Mouse (Mus musculus) brown adipose tissue, adult 24 weeks (tissue): Measurements from ENCODE around the gene Uchl1. TPM values are rescaled to one million over a fixed set of nuclear protein-coding genes. Genes with fewer than 3 reads are reported as not detected.

ENCODE experiments used
- H3K27ac ChIP-seq: fragments of 200-500 bp; replicated peaks from 2 replicates; pipeline ENCODE4 v1.5.1; 2012; ENCODE audit warnings: low read depth, mild to moderate bottlenecking, low read length
- H3K4me1 ChIP-seq: fragments of 200-500 bp; 2 replicates; pipeline ENCODE4 v1.6.1; 2012; ENCODE audit warnings: low read length, mixed read lengths; ENCODE audit not compliant: control insufficient read depth, insufficient read depth, insufficient read length
- H3K4me3 ChIP-seq: fragments of 200-500 bp; 2 replicates; pipeline ENCODE4 v1.5.1; 2012; ENCODE audit warnings: low read depth, mild to moderate bottlenecking, low read length, moderate library complexity; ENCODE audit not compliant: insufficient read depth
- polyA plus RNA-seq: library from polyadenylated mRNA; stranded (reverse); fragments of >200 nt; gene quantifications from 2 replicates; pipeline ENCODE4 v1.2.4, GENCODE M21; 2012; ENCODE audit not compliant: missing spikeins, insufficient read depth, insufficient read length

The Uchl1 gene
- polyA plus RNA-seq, 1 experiment: 3.3 TPM

DNA sequence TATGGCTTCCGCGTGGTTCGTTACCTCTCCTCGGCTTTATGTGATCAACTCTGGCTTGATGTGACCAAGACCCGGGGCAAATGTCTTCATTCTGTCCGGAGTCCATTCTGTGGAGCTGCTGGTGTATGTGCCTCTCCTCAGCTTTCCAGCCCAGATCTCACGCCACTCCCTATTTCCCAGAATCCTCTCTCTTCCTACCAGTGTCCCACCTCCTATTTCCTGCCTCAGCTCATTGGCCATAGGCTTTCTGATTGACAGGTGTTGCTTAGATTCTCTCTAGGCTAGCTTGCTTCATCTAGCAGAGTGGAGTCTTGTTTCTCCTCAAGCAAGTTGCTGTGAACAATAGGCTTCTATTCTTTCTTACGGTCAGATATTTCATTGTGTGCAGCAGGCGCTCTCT, 13.9 kb downstream of the Uchl1 start:
- H3K4me3 ChIP-seq: no peak overlapping the region
- no peak overlapping the region for H3K27ac ChIP-seq
- H3K4me1 ChIP-seq: no peaks in the 10 kb centered on the region

DNA sequence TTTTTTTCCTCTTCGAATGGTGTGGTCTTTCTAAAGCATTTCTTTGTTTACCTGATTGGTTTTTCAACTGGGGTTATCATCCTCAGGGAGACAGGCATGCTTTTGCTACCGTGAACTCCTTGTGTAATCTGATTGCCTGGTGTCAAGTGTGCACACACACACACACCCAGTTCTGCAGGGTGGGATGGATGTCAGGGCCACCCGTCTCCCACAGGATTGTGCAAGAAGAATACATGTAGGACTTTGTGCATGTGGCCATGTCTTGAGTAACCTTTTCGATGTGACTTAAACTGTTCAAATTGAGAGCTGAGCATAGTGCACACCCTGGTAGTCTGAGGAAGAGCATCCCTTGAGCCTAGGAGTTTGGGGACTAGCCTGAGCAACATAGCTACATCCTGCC, 17.3 kb downstream of the Uchl1 start:
- no peak overlapping the region for H3K27ac ChIP-seq
- H3K4me1 ChIP-seq: no peaks in the 10 kb centered on the region
- no peak overlapping the region for H3K4me3 ChIP-seq

DNA sequence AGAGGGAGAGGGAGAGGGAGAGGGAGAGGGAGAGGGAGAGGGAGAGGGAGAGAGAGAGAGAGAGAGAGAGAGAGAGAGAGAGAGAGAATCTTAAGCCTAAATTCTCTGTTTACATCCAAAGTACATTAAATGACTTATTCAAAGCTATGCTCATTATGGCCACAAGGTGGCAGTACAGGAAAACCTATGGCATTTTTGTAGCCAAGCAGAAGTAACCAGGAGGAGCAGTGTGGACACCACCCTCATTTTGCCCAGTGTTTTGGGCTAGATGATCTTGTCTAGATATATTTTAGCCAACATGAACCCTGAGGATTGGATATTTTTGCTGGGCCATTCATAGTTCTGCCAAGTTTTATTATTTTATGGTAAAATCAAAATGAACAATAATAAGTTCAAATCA, 21.2 kb downstream of the Uchl1 start:
- Histone ChIP-seq H3K27ac (no peak overlapping the region), H3K4me3 (no peak overlapping the region), H3K4me1 (no peaks in the 10 kb centered on the region)

- no peaks in the 10 kb centered on the region for H3K4me1 ChIP-seq
- H3K27ac ChIP-seq: no peak overlapping the region
- no peak overlapping the region for H3K4me3 ChIP-seq
Observed at GRCm38 (mm10) chr5:66699911-66700310, 24.0 kb downstream of the Uchl1 start.

GRCm38 (mm10) chr5:66701951-66702350, 26.1 kb downstream of the Uchl1 start:
- H3K4me3 ChIP-seq: no peak overlapping the region
- H3K4me1 ChIP-seq: no peaks in the 10 kb centered on the region

GRCm38 (mm10) chr5:66703317-66704004, 27.6 kb downstream of the Uchl1 start:
- no peak overlapping the region for H3K27ac ChIP-seq

More at GRCm38 (mm10) chr5:66701951-66702350, 26.1 kb downstream of the Uchl1 start:
- H3K27ac ChIP-seq: no peak overlapping the region

DNA sequence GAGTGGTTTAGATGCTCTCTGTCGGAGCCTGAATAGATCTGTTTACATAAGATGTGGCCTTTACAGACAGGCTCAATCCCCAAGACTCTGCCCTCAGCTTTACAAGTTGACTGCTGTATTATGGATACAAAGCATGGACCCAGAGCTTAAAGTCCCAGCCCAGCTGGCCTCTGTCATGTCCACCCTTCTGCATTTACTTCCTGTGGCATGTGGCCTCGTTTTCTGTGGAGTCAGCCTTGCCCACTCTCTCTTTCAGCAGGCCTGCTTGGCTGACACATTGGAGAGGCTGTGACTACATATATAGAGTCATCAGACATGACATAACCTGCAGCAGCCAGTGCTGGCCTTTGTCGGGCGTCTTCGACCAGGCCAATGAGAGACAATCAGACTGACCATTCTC, 32.0 kb downstream of the Uchl1 start:
- no peak overlapping the region for H3K27ac ChIP-seq
- no peak overlapping the region for H3K4me3 ChIP-seq
- no peaks in the 10 kb centered on the region for H3K4me1 ChIP-seq

More at GRCm38 (mm10) chr5:66703317-66704004, 27.6 kb downstream of the Uchl1 start:
- Histone ChIP-seq H3K4me1 (no peaks in the 10 kb centered on the region), H3K4me3 (no peak overlapping the region)

- peaks cover 4% of the 10 kb centered on the region; the same call in 1 of the 2 replicates for H3K4me1 ChIP-seq
- no peak overlapping the region for H3K27ac ChIP-seq
- no peak overlapping the region for H3K4me3 ChIP-seq
Observed at GRCm38 (mm10) chr5:66710445-66711019, 34.6 kb downstream of the Uchl1 start.

- peaks cover 7% of the 10 kb centered on the region; the same call in 1 of the 2 replicates for H3K4me1 ChIP-seq
- H3K4me3 ChIP-seq: no peak overlapping the region
- no peak overlapping the region for H3K27ac ChIP-seq
Observed at GRCm38 (mm10) chr5:66712801-66713200, 36.9 kb downstream of the Uchl1 start.

DNA sequence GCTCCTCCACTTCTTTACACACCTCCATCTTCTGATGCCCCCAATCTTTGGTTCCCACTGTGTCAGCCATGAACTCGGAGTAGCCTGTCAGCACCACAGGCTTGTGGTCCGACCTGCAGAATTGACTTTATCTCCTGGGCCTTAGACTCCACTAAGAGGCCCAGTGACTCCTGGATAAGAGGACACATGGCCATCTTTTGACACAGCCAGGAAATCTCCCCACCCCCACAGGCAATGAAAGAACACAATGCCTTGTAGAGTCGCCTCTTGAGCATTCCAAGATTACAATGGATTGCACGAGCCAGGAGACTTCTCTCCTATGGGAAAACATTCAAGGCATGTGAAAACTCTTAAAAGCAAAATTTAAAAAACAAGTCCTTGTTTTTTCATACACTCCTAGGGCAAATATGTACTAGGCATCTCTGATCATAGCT, 39.6 kb downstream of the Uchl1 start:
- Histone ChIP-seq H3K4me1 (peaks cover 7% of the 10 kb centered on the region; the same call in 1 of the 2 replicates), H3K4me3 (no peak overlapping the region), H3K27ac (no peak overlapping the region)

GRCm38 (mm10) chr5:66717931-66718330, 42.0 kb downstream of the Uchl1 start:
- H3K4me1 ChIP-seq: peaks cover 11% of the 10 kb centered on the region; the same call in 1 of the 2 replicates

GRCm38 (mm10) chr5:66718413-66718812, 42.5 kb downstream of the Uchl1 start:
- Histone ChIP-seq H3K4me1 (peaks cover 16% of the 10 kb centered on the region), H3K4me3 (no peak overlapping the region)

More at GRCm38 (mm10) chr5:66717931-66718330, 42.0 kb downstream of the Uchl1 start:
- H3K4me3 ChIP-seq: no peak overlapping the region
- no peak overlapping the region for H3K27ac ChIP-seq

GRCm38 (mm10) chr5:66718880-66719279, 43.0 kb downstream of the Uchl1 start:
- Histone ChIP-seq H3K4me3 (no peak overlapping the region), H3K4me1 (peaks cover 20% of the 10 kb centered on the region), H3K27ac (no peak overlapping the region)

More at GRCm38 (mm10) chr5:66718413-66718812, 42.5 kb downstream of the Uchl1 start:
- H3K27ac ChIP-seq: no peak overlapping the region

GRCm38 (mm10) chr5:66720921-66721320, 45.0 kb downstream of the Uchl1 start:
- H3K27ac ChIP-seq: no peak overlapping the region
- peaks cover 15% of the 10 kb centered on the region for H3K4me1 ChIP-seq
- no peak overlapping the region for H3K4me3 ChIP-seq

- peaks cover 13% of the 10 kb centered on the region for H3K4me1 ChIP-seq
- no peak overlapping the region; the same call in 1 of the 2 replicates for H3K4me3 ChIP-seq
- no peak overlapping the region for H3K27ac ChIP-seq
Observed at GRCm38 (mm10) chr5:66722586-66722985, 46.7 kb downstream of the Uchl1 start.

GRCm38 (mm10) chr5:66723037-66723436, 47.1 kb downstream of the Uchl1 start:
- H3K4me1 ChIP-seq: peaks cover 13% of the 10 kb centered on the region
- no peak overlapping the region for H3K27ac ChIP-seq
- H3K4me3 ChIP-seq: no peak overlapping the region; the same call in 1 of the 2 replicates
